Comparison of ENCODE assay signal across 10 mouse cellular contexts in genomic region chr1:58953686-58954434, GRCm38 (mm10). TPM values are rescaled to one million over a fixed set of nuclear protein-coding genes. Genes with fewer than 3 reads are reported as not detected.
DNase-seq lines count a peak whose midpoint lies in the region; ATAC-seq and TF ChIP-seq lines count a peak whose summit lies in the region.
"Had no signal": no experiment of that assay in that cellular context is flagged by ENCODE, and none has a peak within 500 bp of the region (broad histone marks: within the 10 kb centered on the region; RNA-seq: fewer than 3 reads in every experiment).

No protein-coding gene starts in this region.

- H3K4me2 ChIP-seq in limb, embryonic 11.5 days (ENCODE audit: low read depth, severe bottlenecking): no peak overlapping the region
- peak overlapping the region; percentile 68 for H3K4me2 ChIP-seq in liver, embryonic 14.5 days (ENCODE audit: low read depth)
- H3K4me2 ChIP-seq in stomach, embryonic 15.5 days: no peak overlapping the region
- H3K4me2 ChIP-seq in midbrain, embryonic 15.5 days: no peak overlapping the region

- H3K4me3 ChIP-seq in limb, embryonic 11.5 days (ENCODE audit: low read depth, low read length): no peak overlapping the region
- H3K4me3 ChIP-seq in limb, embryonic 10.5 days: no peak overlapping the region
- no peak overlapping the region for H3K4me3 ChIP-seq in embryonic fibroblast, embryonic 13.5 days (ENCODE audit: insufficient read depth, low read length)
- H3K4me3 ChIP-seq in liver, embryonic 14.5 days (ENCODE audit: insufficient read depth in 1 of 2, low read depth in 2 of 2, low read length in 2 of 2): peak overlapping the region; percentile 52 to 55
- H3K4me3 ChIP-seq in stomach, embryonic 15.5 days (replicated peaks): no peak overlapping the region
- no peak overlapping the region for H3K4me3 ChIP-seq in midbrain, embryonic 15.5 days
- H3K4me3 ChIP-seq: hindbrain, embryonic 10.5 days had no signal

- no peaks in the 10 kb centered on the region for H3K9me3 ChIP-seq in limb, embryonic 11.5 days (ENCODE audit: control insufficient read depth, low read length)
- H3K9me3 ChIP-seq in limb, embryonic 10.5 days (replicated peaks): no peaks in the 10 kb centered on the region
- H3K9me3 ChIP-seq in liver, embryonic 14.5 days (ENCODE audit: control insufficient read depth, low read length): no peaks in the 10 kb centered on the region
- H3K9me3 ChIP-seq in stomach, embryonic 15.5 days: no peaks in the 10 kb centered on the region
- H3K9me3 ChIP-seq in midbrain, embryonic 15.5 days: no peaks in the 10 kb centered on the region
- H3K9me3 ChIP-seq: hindbrain, embryonic 10.5 days had no signal

- peaks cover 11% of the 10 kb centered on the region; the same call in 1 of the 2 replicates for H3K4me1 ChIP-seq in limb, embryonic 11.5 days (ENCODE audit: control insufficient read depth, insufficient read depth, low read length)
- H3K4me1 ChIP-seq in limb, embryonic 10.5 days: peaks cover 42% of the 10 kb centered on the region
- H3K4me1 ChIP-seq in embryonic fibroblast, embryonic 13.5 days (ENCODE audit: control insufficient read depth, insufficient read depth, low read length): peaks cover 21% of the 10 kb centered on the region
- peaks cover 67 to 73% of the 10 kb centered on the region in 2 experiments for H3K4me1 ChIP-seq in liver, embryonic 14.5 days (replicated peaks; ENCODE audit: control insufficient read depth in 2 of 2, insufficient read depth in 2 of 2, low read length in 1 of 2)
- H3K4me1 ChIP-seq in stomach, embryonic 15.5 days: peaks cover 10% of the 10 kb centered on the region
- H3K4me1 ChIP-seq in midbrain, embryonic 15.5 days: peaks cover 6% of the 10 kb centered on the region; the same call in 1 of the 2 replicates

- H3K9ac ChIP-seq in limb, embryonic 11.5 days (ENCODE audit: low read length): no peak overlapping the region
- H3K9ac ChIP-seq in liver, embryonic 14.5 days (replicated peaks): peak overlapping the region; percentile 76
- H3K9ac ChIP-seq in stomach, embryonic 15.5 days: no peak overlapping the region
- no peak overlapping the region for H3K9ac ChIP-seq in midbrain, embryonic 15.5 days

- DNase-seq in limb, embryonic 11.5 days (ENCODE audit: low spot score): peak; percentile 14
- DNase-seq in limb, embryonic 10.5 days (ENCODE audit: low spot score): no peak
- peak; percentile 96 to 97 (median 96) for DNase-seq in liver, embryonic 14.5 days (ENCODE audit: low read depth in 3 of 3, low spot score in 3 of 3)
- no peak for DNase-seq in Muller cell, postnatal 12 days (ENCODE audit: inconsistent ontology term)
- no peak for DNase-seq in retina, embryonic 14.5 days (ENCODE audit: low spot score)

- no peak for TF ChIP-seq CTCF in embryonic fibroblast, embryonic 13.5 days (IDR thresholded peaks at IDR 0.05; ENCODE audit: borderline replicate concordance, insufficient read depth, low read length)
- TF ChIP-seq CTCF in liver, embryonic 14.5 days (IDR thresholded peaks at IDR 0.05; ENCODE audit: low read depth): no peak

- ATAC-seq in limb, embryonic 11.5 days (ENCODE audit: insufficient number of reproducible peaks, low FRiP score, low TSS enrichment, low read depth): no peak
- peak; percentile 97 for ATAC-seq in liver, embryonic 14.5 days (ENCODE audit: insufficient read depth)
- ATAC-seq in stomach, embryonic 15.5 days (ENCODE audit: insufficient read depth, low FRiP score, low read depth): peak; percentile 93
- no peak for ATAC-seq in midbrain, embryonic 15.5 days (replicated peaks)
- ATAC-seq: Patski had no signal

- H3K36me3 ChIP-seq in limb, embryonic 11.5 days (ENCODE audit: control insufficient read depth, insufficient read depth, low read length): no peaks in the 10 kb centered on the region
- H3K36me3 ChIP-seq in limb, embryonic 10.5 days: no peaks in the 10 kb centered on the region
- H3K36me3 ChIP-seq in liver, embryonic 14.5 days (replicated peaks; ENCODE audit: control insufficient read depth, insufficient read depth, low read depth): peaks cover 7% of the 10 kb centered on the region
- H3K36me3 ChIP-seq in stomach, embryonic 15.5 days: no peaks in the 10 kb centered on the region
- no peaks in the 10 kb centered on the region for H3K36me3 ChIP-seq in midbrain, embryonic 15.5 days (replicated peaks)
- H3K36me3 ChIP-seq: hindbrain, embryonic 10.5 days had no signal

- H3K27ac ChIP-seq in limb, embryonic 11.5 days (replicated peaks; ENCODE audit: low read depth, low read length): no peak overlapping the region
- H3K27ac ChIP-seq in limb, embryonic 10.5 days: no peak overlapping the region
- H3K27ac ChIP-seq in embryonic fibroblast, embryonic 13.5 days (ENCODE audit: insufficient read depth, low read length): peak overlapping the region; percentile 60; the same call in 1 of the 2 replicates
- H3K27ac ChIP-seq in liver, embryonic 14.5 days: peak overlapping the region; percentile 97
- H3K27ac ChIP-seq in stomach, embryonic 15.5 days: no peak overlapping the region
- H3K27ac ChIP-seq in midbrain, embryonic 15.5 days: no peak overlapping the region
- H3K27ac ChIP-seq: hindbrain, embryonic 10.5 days had no signal

- no peak for TF ChIP-seq POLR2A in embryonic fibroblast, embryonic 13.5 days (IDR thresholded peaks at IDR 0.05; ENCODE audit: low read depth, low read length)

- WGBS in limb, embryonic 11.5 days: 89% methylated on average over 9 of the region's 9 CpGs
- 89% methylated on average over 9 of the region's 9 CpGs for WGBS in limb, embryonic 10.5 days
- WGBS in liver, embryonic 14.5 days (ENCODE audit: insufficient replicate concordance): 9% methylated on average over 9 of the region's 9 CpGs
- WGBS in stomach, embryonic 15.5 days: 75% methylated on average over 9 of the region's 9 CpGs
- 93% methylated on average over 9 of the region's 9 CpGs for WGBS in midbrain, embryonic 15.5 days

- TF ChIP-seq EP300 in liver, embryonic 14.5 days (IDR thresholded peaks at IDR 0.05; ENCODE audit: low read depth): peak; percentile 99

- H3K27me3 ChIP-seq in limb, embryonic 11.5 days (ENCODE audit: control insufficient read depth, insufficient read depth, low read length): no peaks in the 10 kb centered on the region
- H3K27me3 ChIP-seq in limb, embryonic 10.5 days (ENCODE audit: low read depth, poor library complexity, severe bottlenecking): no peaks in the 10 kb centered on the region
- H3K27me3 ChIP-seq in liver, embryonic 14.5 days (ENCODE audit: control insufficient read depth, insufficient read depth, low read length): no peaks in the 10 kb centered on the region
- H3K27me3 ChIP-seq in stomach, embryonic 15.5 days (replicated peaks): no peaks in the 10 kb centered on the region
- H3K27me3 ChIP-seq in midbrain, embryonic 15.5 days (replicated peaks): no peaks in the 10 kb centered on the region
- H3K27me3 ChIP-seq: Patski had no signal

RNA-seq across cellular contexts. Expression of gene Trak2, which starts 19.4 kb away (rescaled TPM):
- polyA plus RNA-seq in limb, embryonic 11.5 days (2014; fragmentation: Nextera tagmentation; extraction: Ambion mirVana): 8.3 and 10.0 TPM in 2 replicates
- polyA plus RNA-seq in limb, embryonic 10.5 days (2016; fragmentation: Nextera tagmentation; extraction: Ambion mirVana): 7.5 and 9.3 TPM in 2 replicates
- 31.8 and 34.7 TPM in 2 replicates for polyA plus RNA-seq in embryonic fibroblast, embryonic 13.5 days (2011; ENCODE audit: insufficient read length, low read depth, missing spikeins)
- 47.7 and 51.2 TPM in 2 replicates for polyA plus RNA-seq in liver, embryonic 14.5 days (2012; rRNA removed)
- 43.1 and 52.4 TPM in 2 replicates for polyA plus RNA-seq in liver, embryonic 14.5 days (2014; fragmentation: Nextera tagmentation; extraction: Ambion mirVana)
- 14.0 and 15.1 TPM in 2 replicates for polyA plus RNA-seq in stomach, embryonic 15.5 days (2015; fragmentation: Nextera tagmentation; extraction: Ambion mirVana)
- polyA plus RNA-seq in midbrain, embryonic 15.5 days (2015; fragmentation: Nextera tagmentation; extraction: Ambion mirVana): 18.3 and 18.7 TPM in 2 replicates

RNA-seq across cellular contexts. Expression of gene Stradb, which starts 19.5 kb away (rescaled TPM):
- 23.2 and 23.8 TPM in 2 replicates for polyA plus RNA-seq in limb, embryonic 11.5 days (2014; fragmentation: Nextera tagmentation; extraction: Ambion mirVana)
- polyA plus RNA-seq in limb, embryonic 10.5 days (2016; fragmentation: Nextera tagmentation; extraction: Ambion mirVana): 19.1 and 20.2 TPM in 2 replicates
- 16.1 and 16.8 TPM in 2 replicates for polyA plus RNA-seq in embryonic fibroblast, embryonic 13.5 days (2011; ENCODE audit: insufficient read length, low read depth, missing spikeins)
- 15.9 and 17.1 TPM in 2 replicates for polyA plus RNA-seq in liver, embryonic 14.5 days (2012; rRNA removed)
- 44.1 and 46.1 TPM in 2 replicates for polyA plus RNA-seq in liver, embryonic 14.5 days (2014; fragmentation: Nextera tagmentation; extraction: Ambion mirVana)
- polyA plus RNA-seq in stomach, embryonic 15.5 days (2015; fragmentation: Nextera tagmentation; extraction: Ambion mirVana): 24.6 and 26.9 TPM in 2 replicates
- polyA plus RNA-seq in midbrain, embryonic 15.5 days (2015; fragmentation: Nextera tagmentation; extraction: Ambion mirVana): 116 and 117 TPM in 2 replicates

Comparison
In these comparisons a context has a peak if more than half of its experiments do, and no peak if none do; other contexts are left out.
1. DNase-seq: peak in limb, embryonic 11.5 days (single experiment) and liver, embryonic 14.5 days (3 of 3); none in limb, embryonic 10.5 days (single experiment), Muller cell, postnatal 12 days (single experiment) and retina, embryonic 14.5 days (single experiment).
2. ATAC-seq: peak in liver, embryonic 14.5 days (single experiment) and stomach, embryonic 15.5 days (single experiment); none in limb, embryonic 11.5 days (single experiment) and midbrain, embryonic 15.5 days (single experiment).
3. H3K27ac ChIP-seq: peak in embryonic fibroblast, embryonic 13.5 days (single experiment) and liver, embryonic 14.5 days (single experiment); none in limb, embryonic 11.5 days (single experiment), limb, embryonic 10.5 days (single experiment), stomach, embryonic 15.5 days (single experiment) and midbrain, embryonic 15.5 days (single experiment).
4. H3K4me3 ChIP-seq: peak in liver, embryonic 14.5 days (2 of 2); none in limb, embryonic 11.5 days (single experiment), limb, embryonic 10.5 days (single experiment), embryonic fibroblast, embryonic 13.5 days (single experiment), stomach, embryonic 15.5 days (single experiment) and midbrain, embryonic 15.5 days (single experiment).